Mouse (Mus musculus): ENCODE results near the gene Fgf23. TPM values are rescaled to one million over a fixed set of nuclear protein-coding genes. Genes with fewer than 3 reads are reported as not detected.
A peak's percentile ranks its signal among the peaks of the same experiment; 100 is the strongest.

Gene Fgf23
- polyA plus RNA-seq, 1 experiment: not detected

- under 1% methylated on average over 37 of the region's 37 CpGs for WGBS
- DNase-seq (ENCODE audit: low read depth, low spot score): peak; percentile 76
Observed at GRCm38 (mm10) chr6:127109402-127109930, 36.8 kb downstream of the Fgf23 start, which contains the start of gene Tigar. Gene Tigar, minus strand, starts transcription at chr6:127109557.

- no peak for DNase-seq (ENCODE audit: low read depth, low spot score)
- WGBS: 78% methylated on average over 23 of the region's 23 CpGs
Observed at GRCm38 (mm10) chr6:127114753-127115456, 42.2 kb downstream of the Fgf23 start.

- no peak for DNase-seq (ENCODE audit: low read depth, low spot score)
- WGBS: 62% methylated on average over 4 of the region's 4 CpGs
Observed at GRCm38 (mm10) chr6:127122221-127122806, 49.6 kb downstream of the Fgf23 start.

- 79% methylated on average over 5 of the region's 5 CpGs for WGBS
- DNase-seq (ENCODE audit: low read depth, low spot score): no peak
Observed at GRCm38 (mm10) chr6:127122996-127123395, 50.3 kb downstream of the Fgf23 start.

- DNase-seq (ENCODE audit: low read depth, low spot score): no peak
- WGBS: 82% methylated on average over 7 of the region's 7 CpGs
Observed at GRCm38 (mm10) chr6:127123506-127123905, 50.8 kb downstream of the Fgf23 start.

GRCm38 (mm10) chr6:127129659-127130058, 57.0 kb downstream of the Fgf23 start:
- WGBS: 90% methylated on average over 14 of the region's 14 CpGs

GRCm38 (mm10) chr6:127130377-127130776, 57.7 kb downstream of the Fgf23 start:
- 85% methylated on average over 13 of the region's 13 CpGs for WGBS
- DNase-seq (ENCODE audit: low read depth, low spot score): no peak

More at GRCm38 (mm10) chr6:127129659-127130058, 57.0 kb downstream of the Fgf23 start:
- DNase-seq (ENCODE audit: low read depth, low spot score): no peak

Other genes starting within 250 kb of the Fgf23 start
- 134 and 145 TPM in 2 replicates for gene Ndufa9, start 223.8 kb upstream of the Fgf23 start, polyA plus RNA-seq (2012; rRNA removed)
- 0.07 TPM in 1 of 2 replicates, not detected in the other for gene Akap3, start 219.8 kb upstream of the Fgf23 start, polyA plus RNA-seq (2012; rRNA removed)
- gene Dyrk4, start 151.1 kb upstream of the Fgf23 start, polyA plus RNA-seq (2012; rRNA removed): 0.04 and 0.16 TPM in 2 replicates
- gene Rad51ap1, start 133.3 kb upstream of the Fgf23 start, polyA plus RNA-seq (2012; rRNA removed): 6.3 and 7.4 TPM in 2 replicates
- 3.5 and 4.8 TPM in 2 replicates for gene D6Wsu163e, start 132.9 kb upstream of the Fgf23 start, polyA plus RNA-seq (2012; rRNA removed)
- gene Fgf6, start 57.3 kb upstream of the Fgf23 start, polyA plus RNA-seq (2012; rRNA removed): not detected in 2 replicates
- 5.0 and 5.1 TPM in 2 replicates for gene Tigar, start 36.7 kb downstream of the Fgf23 start, polyA plus RNA-seq (2012; rRNA removed)
- 48.1 and 106 TPM in 2 replicates for gene Ccnd2, start 79.3 kb downstream of the Fgf23 start, polyA plus RNA-seq (2012; rRNA removed)